Mouse (Mus musculus) megakaryocyte progenitor cell, adult 5-6 weeks (primary cell): ENCODE data around the gene Megf9. TPM values are rescaled to one million over a fixed set of nuclear protein-coding genes. Genes with fewer than 3 reads are reported as not detected.

Experiments
- ATAC-seq: replicated peaks from 2 replicates; pipeline ENCODE4 v1.8.0; 2016; ENCODE audit warnings: mild to moderate bottlenecking, moderate TSS enrichment, inconsistent platforms; ENCODE audit not compliant: poor library complexity
- total RNA-seq, 2 experiments: library from RNA; stranded (forward) in 1 of 2; stranded (reverse) in 1 of 2; fragments of 157-497, 149-512 nt in 1 of 2; fragments of 200-1000 nt in 1 of 2; gene quantifications; 2 replicates each; pipeline versions ENCODE4 v1.2.3 to v1.2.4; 2015 to 2017

Megf9 gene
- 20.1 and 25.3 TPM in 2 replicates for total RNA-seq (2015)
- 9.2 and 10.9 TPM in 2 replicates for total RNA-seq (2017)

- peak; percentile 85 for ATAC-seq
Observed at GRCm38 (mm10) chr4:70534891-70535269, at the start of gene Megf9. Gene Megf9, minus strand, starts transcription at chr4:70534995.

GRCm38 (mm10) chr4:70579654-70580053 is 44.9 kb upstream of the Megf9 start:
- peak; percentile 75 for ATAC-seq

GRCm38 (mm10) chr4:70578301-70578700 is 43.5 kb upstream of the Megf9 start:
- peak; percentile 86 for ATAC-seq

GRCm38 (mm10) chr4:70576096-70576495 is 41.3 kb upstream of the Megf9 start:
- no peak for ATAC-seq

GRCm38 (mm10) chr4:70573926-70574325 is 39.1 kb upstream of the Megf9 start:
- no peak for ATAC-seq

- ATAC-seq, result no peak
Observed at GRCm38 (mm10) chr4:70553888-70554287, 19.1 kb upstream of the Megf9 start.

- no peak for ATAC-seq
Observed at GRCm38 (mm10) chr4:70553230-70553797, 18.5 kb upstream of the Megf9 start.

- no peak for ATAC-seq
Observed at GRCm38 (mm10) chr4:70552120-70552519, 17.3 kb upstream of the Megf9 start.

- no peak for ATAC-seq
Observed at GRCm38 (mm10) chr4:70547411-70548148, 12.8 kb upstream of the Megf9 start.

GRCm38 (mm10) chr4:70545869-70546542 is 11.2 kb upstream of the Megf9 start:
- peak; percentile 89 for ATAC-seq

GRCm38 (mm10) chr4:70544390-70544789 is 9.6 kb upstream of the Megf9 start:
- ATAC-seq, result no peak

- ATAC-seq, result peak; percentile 38
Observed at GRCm38 (mm10) chr4:70542387-70542786, 7.6 kb upstream of the Megf9 start.

- no peak for ATAC-seq
Observed at GRCm38 (mm10) chr4:70540743-70541142, 5.9 kb upstream of the Megf9 start.

GRCm38 (mm10) chr4:70536661-70537580 is 2.1 kb upstream of the Megf9 start:
- no peak for ATAC-seq

- peak; percentile 43 for ATAC-seq
Observed at GRCm38 (mm10) chr4:70535711-70536311, 1.0 kb upstream of the Megf9 start.

- ATAC-seq, result peak; percentile 26
Observed at GRCm38 (mm10) chr4:70535289-70535688, 494 bp upstream of the Megf9 start.

- ATAC-seq, result peak; percentile 5; the same call in 1 of the 2 replicates
Observed at GRCm38 (mm10) chr4:70534078-70534890, 511 bp downstream of the Megf9 start.

- ATAC-seq, result no peak
Observed at GRCm38 (mm10) chr4:70533056-70533805, 1.6 kb downstream of the Megf9 start.

- no peak for ATAC-seq
Observed at GRCm38 (mm10) chr4:70531021-70531420, 3.8 kb downstream of the Megf9 start.
